Mouse (Mus musculus): ENCODE results near the gene Psme2. TPM values are rescaled to one million over a fixed set of nuclear protein-coding genes. Genes with fewer than 3 reads are reported as not detected.

The Psme2 gene
- total and polyA plus RNA-seq, 3 experiments = 467 to 757 (median 684) TPM

DNA sequence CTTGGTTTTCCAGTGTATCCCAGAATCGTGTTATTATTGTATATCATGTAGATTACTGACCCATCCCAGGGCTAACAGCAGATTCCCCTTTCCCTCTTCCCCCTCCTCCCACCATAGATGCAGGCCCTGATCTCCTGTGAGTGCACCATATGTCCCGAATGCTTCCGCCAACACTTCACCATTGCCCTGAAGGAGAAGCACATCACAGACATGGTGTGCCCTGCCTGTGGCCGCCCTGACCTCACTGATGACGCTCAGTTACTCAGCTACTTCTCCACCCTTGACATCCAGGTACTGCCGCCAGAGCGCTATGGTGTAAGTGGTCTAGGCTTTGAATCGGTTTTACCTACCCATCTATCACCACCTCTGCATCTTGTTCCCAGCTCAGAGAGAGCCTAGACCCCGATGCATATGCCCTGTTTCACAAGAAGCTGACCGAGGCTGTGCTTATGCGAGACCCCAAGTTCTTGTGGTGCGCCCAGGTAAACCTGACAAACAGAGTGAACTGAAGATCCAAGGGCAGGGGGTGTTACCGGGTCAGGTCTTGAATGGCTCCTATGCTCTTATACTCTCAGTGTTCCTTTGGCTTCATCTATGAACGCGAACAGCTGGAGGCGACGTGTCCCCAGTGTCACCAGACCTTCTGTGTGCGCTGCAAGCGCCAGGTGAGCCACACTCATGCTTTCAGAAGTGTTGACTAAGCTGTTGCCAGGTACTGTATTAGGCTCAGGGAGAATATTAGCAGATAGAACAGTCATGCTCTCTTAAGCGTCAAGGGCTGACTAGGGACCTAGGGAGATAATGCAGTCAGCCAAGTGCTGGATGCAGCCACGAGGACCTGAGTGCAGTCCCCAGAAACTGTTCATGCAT is 7.8 kb upstream of the Psme2 start:
- TF ChIP-seq NELFE (IDR thresholded peaks at IDR 0.05; ENCODE audit: low read depth, low read length) (no peak), KAT2A (IDR thresholded peaks at IDR 0.05; ENCODE audit: insufficient replicate concordance, low read length) (no peak), SMC3 (IDR thresholded peaks at IDR 0.05; ENCODE audit: low read depth, low read length) (no peak), CTCF (conservative IDR thresholded peaks at IDR 0.05 in 1 of 2, IDR thresholded peaks at IDR 0.05 in 1 of 2; ENCODE audit: low read depth in 2 of 2, low read length in 2 of 2) (no peak), RCOR1 (conservative IDR thresholded peaks at IDR 0.05; ENCODE audit: low read depth, low read length) (no peak), IRF4 (IDR thresholded peaks at IDR 0.05; ENCODE audit: low read depth, low read length) (no peak), ZNF384 (IDR thresholded peaks at IDR 0.05; ENCODE audit: low read depth, low read length) (no peak), POLR2AphosphoS2 (IDR thresholded peaks at IDR 0.05; ENCODE audit: low read depth, low read length) (no peak), POLR2A (IDR thresholded peaks at IDR 0.05; ENCODE audit: low read depth, low read length) (no peak), ZKSCAN1 (IDR thresholded peaks at IDR 0.05; ENCODE audit: borderline replicate concordance, low read depth, low read length) (no peak), SIN3A (IDR thresholded peaks at IDR 0.05; ENCODE audit: low read length) (no peak), E2F4 (IDR thresholded peaks at IDR 0.05; ENCODE audit: insufficient replicate concordance, low read depth, low read length) (no peak), MXI1 (IDR thresholded peaks at IDR 0.05; ENCODE audit: low read depth, low read length) (no peak), MYC (IDR thresholded peaks at IDR 0.05; ENCODE audit: low read depth, low read length) (no peak), MAZ (IDR thresholded peaks at IDR 0.05; ENCODE audit: low read depth, low read length) (no peak)
- dilution Hi-C loops (cut with MboI; ENCODE audit: extremely low pct_ligation_motif_present, extremely low pct_unique_long_range_greater_than_20kb, low sequenced_read_pairs) (no loop called here), in situ Hi-C loops (cut with MboI; ENCODE audit: low pct_ligation_motif_present, low pct_unique_long_range_greater_than_20kb, low sequenced_read_pairs) (no loop called here)
- Histone ChIP-seq H3K9ac (ENCODE audit: insufficient read depth, low read depth) (no peak overlapping the region), H3K79me2 (replicated peaks; ENCODE audit: control insufficient read depth, extremely low read depth, insufficient read depth, poor library complexity, severe bottlenecking) (no peaks in the 10 kb centered on the region), H3K27me3 (replicated peaks) (no peaks in the 10 kb centered on the region), H3K4me3 (replicated peaks in 1 of 3; ENCODE audit: low read depth in 2 of 3, low read length in 2 of 3, poor library complexity in 1 of 3) (no peak overlapping the region), H3K4me2 (ENCODE audit: insufficient read depth, low read depth, poor library complexity, severe bottlenecking) (no peak overlapping the region), H3K36me3 (replicated peaks in 1 of 2; ENCODE audit: control insufficient read depth in 1 of 2, insufficient read depth in 1 of 2, low read length in 1 of 2) (peaks cover 81 to 91% of the 10 kb centered on the region in 2 experiments), H3K9me3 (replicated peaks; ENCODE audit: low read length) (no peaks in the 10 kb centered on the region), H3K4me1 (ENCODE audit: control insufficient read depth in 1 of 2, insufficient read depth in 2 of 2) (peaks cover 0 to 22% of the 10 kb centered on the region in 2 experiments; a peak in 2 of 4 replicates), H3K27ac (ENCODE audit: insufficient read depth, low read depth) (no peak overlapping the region)
- no peak for DNase-seq (ENCODE audit: extremely low read depth)

DNA sequence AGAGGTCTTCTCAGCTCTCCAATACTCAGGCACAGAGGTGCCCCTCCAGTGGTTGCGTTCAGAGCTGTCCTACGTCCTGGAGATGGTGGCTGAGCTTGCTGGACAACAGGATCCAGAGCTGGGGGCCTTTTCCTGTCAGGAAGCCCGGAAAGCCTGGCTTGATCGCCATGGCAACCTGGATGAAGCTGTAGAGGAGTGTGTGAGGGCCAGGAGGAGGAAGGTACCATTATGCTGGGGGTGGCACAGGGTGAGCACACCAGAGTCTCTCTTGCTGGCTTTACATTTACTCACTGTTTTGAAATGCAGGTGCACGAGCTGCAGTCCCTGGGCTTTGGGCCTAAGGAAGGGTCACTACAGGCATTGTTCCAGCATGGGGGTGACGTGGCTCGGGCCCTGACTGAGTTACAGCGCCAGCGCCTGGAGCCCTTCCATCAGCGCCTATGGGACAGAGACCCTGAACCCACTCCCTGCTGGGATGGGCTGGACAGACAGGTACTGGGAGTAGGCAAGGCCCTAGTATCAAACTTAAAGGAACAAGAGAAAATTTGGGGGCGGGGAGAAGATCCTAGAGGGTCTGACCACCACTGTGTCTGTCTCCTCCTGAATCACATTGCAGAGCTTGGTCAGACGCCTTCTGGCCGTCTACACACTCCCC is 5.2 kb upstream of the Psme2 start:
- Histone ChIP-seq H3K9me3 (replicated peaks; ENCODE audit: low read length) (no peaks in the 10 kb centered on the region), H3K4me2 (ENCODE audit: insufficient read depth, low read depth, poor library complexity, severe bottlenecking) (no peak overlapping the region), H3K27me3 (replicated peaks) (no peaks in the 10 kb centered on the region), H3K4me1 (ENCODE audit: control insufficient read depth in 1 of 2, insufficient read depth in 2 of 2) (peaks cover 0 to 21% of the 10 kb centered on the region in 2 experiments; a peak in 2 of 4 replicates), H3K36me3 (replicated peaks in 1 of 2; ENCODE audit: control insufficient read depth in 1 of 2, insufficient read depth in 1 of 2, low read length in 1 of 2) (peaks cover 63 to 71% of the 10 kb centered on the region in 2 experiments), H3K4me3 (replicated peaks in 1 of 3; ENCODE audit: low read depth in 2 of 3, low read length in 2 of 3, poor library complexity in 1 of 3) (no peak overlapping the region), H3K9ac (ENCODE audit: insufficient read depth, low read depth) (no peak overlapping the region), H3K27ac (ENCODE audit: insufficient read depth, low read depth) (no peak overlapping the region), H3K79me2 (replicated peaks; ENCODE audit: control insufficient read depth, extremely low read depth, insufficient read depth, poor library complexity, severe bottlenecking) (peaks cover 12% of the 10 kb centered on the region)
- in situ Hi-C loops (cut with MboI; ENCODE audit: low pct_ligation_motif_present, low pct_unique_long_range_greater_than_20kb, low sequenced_read_pairs) (no loop called here), dilution Hi-C loops (cut with MboI; ENCODE audit: extremely low pct_ligation_motif_present, extremely low pct_unique_long_range_greater_than_20kb, low sequenced_read_pairs) (no loop called here)
- no peak for TF ChIP-seq MXI1 (IDR thresholded peaks at IDR 0.05; ENCODE audit: low read depth, low read length)
- no peak for TF ChIP-seq RCOR1 (conservative IDR thresholded peaks at IDR 0.05; ENCODE audit: low read depth, low read length)
- no peak for TF ChIP-seq CHD2 (IDR thresholded peaks at IDR 0.05; ENCODE audit: low read length)
- TF ChIP-seq PAX5 (IDR thresholded peaks at IDR 0.05; ENCODE audit: low read length) = no peak
- no peak for TF ChIP-seq NRF1 (IDR thresholded peaks at IDR 0.05; ENCODE audit: low read depth, low read length)
- no peak for TF ChIP-seq JUN (IDR thresholded peaks at IDR 0.05; ENCODE audit: insufficient read depth, low read depth, low read length)
- TF ChIP-seq EP300 (IDR thresholded peaks at IDR 0.05; ENCODE audit: low read length) = no peak
- no peak for TF ChIP-seq USF1 (IDR thresholded peaks at IDR 0.05; ENCODE audit: low read depth, low read length)
- TF ChIP-seq POLR2AphosphoS2 (IDR thresholded peaks at IDR 0.05; ENCODE audit: low read depth, low read length) = no peak
- TF ChIP-seq ELF1 (IDR thresholded peaks at IDR 0.05; ENCODE audit: low read depth, low read length) = no peak
- TF ChIP-seq ZMIZ1 (IDR thresholded peaks at IDR 0.05; ENCODE audit: low read depth, low read length) = no peak
- no peak for TF ChIP-seq MAFK (IDR thresholded peaks at IDR 0.05; ENCODE audit: insufficient replicate concordance, low read length)
- TF ChIP-seq ZNF384 (IDR thresholded peaks at IDR 0.05; ENCODE audit: low read depth, low read length) = no peak
- DNase-seq (ENCODE audit: extremely low read depth) = no peak
